Mouse (Mus musculus) T-cell, adult 2 months (primary cell): ENCODE results near the gene Fut2.
"Not testable (repeated sequence)": the region's sequence is repeated elsewhere in the genome, so short reads cannot be mapped to it uniquely, and the experiment has no call there.

ENCODE experiments used
- DNase-seq: peaks from one replicate; pipeline ENCODE4 v3.0.0; 2022; ENCODE audit warnings: low spot score

The Fut2 gene

DNA sequence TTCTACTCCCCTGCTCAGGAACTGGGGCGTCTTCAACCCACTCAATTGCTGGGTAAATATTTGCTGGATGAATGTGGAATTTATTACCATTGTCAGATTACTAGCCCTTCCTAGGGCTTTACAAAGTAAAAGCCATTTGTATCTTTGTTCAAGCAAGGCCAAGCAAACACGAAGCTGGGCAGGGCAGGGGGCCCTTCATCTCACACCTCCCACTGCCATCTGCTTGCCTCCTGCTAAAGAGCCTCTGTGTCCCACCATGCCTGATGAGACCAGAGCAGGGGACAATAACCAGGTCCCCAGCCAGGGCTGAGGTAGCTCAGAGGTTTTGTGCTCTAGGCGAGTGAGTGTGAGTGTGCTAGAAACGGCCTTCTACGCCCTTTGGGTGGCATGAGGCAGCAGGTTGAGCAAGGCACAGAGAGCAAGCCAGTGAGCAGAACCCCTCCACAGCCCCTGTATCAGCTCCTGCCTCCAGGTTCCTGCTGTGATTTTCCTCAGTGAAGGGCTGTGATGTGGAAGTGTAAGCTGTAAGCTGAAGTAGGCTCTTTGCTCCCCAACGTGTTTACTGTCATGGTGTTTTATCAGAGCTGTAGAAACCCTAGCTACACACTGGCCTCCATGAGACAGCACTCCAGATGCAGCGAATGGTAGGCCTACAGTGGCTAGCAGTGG, 11.6 kb upstream of the Fut2 start:
- no peak for DNase-seq

DNA sequence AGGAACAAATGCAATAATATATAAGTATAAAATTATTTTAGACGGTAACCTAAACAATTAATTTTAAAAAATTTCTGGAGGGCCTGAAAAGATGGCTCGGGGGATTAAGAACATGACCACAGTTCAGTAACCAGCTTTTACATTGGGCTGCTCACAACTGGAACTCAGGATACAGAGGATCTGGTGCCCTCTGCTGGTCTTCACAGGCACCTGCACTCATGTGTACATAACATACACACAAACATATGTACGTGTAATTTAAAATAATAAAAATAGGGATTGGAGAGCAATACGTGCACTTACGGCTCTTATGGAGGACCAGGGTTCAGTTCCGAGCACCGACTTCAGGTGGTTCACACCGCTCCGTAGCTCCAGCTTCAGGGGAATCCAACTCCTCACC, 2.7 kb upstream of the Fut2 start:
- DNase-seq: no peak

DNA sequence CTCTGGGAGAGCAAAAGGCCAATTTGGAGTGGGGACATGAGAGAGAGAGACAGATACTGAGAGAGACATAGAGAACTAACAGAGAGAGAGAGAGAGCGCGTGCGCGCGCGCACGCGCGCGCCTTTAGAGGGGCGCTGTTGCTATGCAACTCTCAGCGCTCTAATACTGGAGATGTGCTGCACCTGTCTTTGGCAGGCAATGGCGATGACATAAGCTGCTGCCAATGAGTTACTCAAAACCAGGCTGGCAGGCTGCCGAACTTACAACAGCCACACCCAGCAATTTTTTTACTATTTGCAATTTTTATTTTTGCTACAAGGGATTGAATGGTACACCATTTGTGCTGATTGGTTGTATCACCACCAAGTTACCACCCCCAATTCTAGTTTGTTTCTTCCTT, 1.6 kb upstream of the Fut2 start:
- no peak for DNase-seq

DNA sequence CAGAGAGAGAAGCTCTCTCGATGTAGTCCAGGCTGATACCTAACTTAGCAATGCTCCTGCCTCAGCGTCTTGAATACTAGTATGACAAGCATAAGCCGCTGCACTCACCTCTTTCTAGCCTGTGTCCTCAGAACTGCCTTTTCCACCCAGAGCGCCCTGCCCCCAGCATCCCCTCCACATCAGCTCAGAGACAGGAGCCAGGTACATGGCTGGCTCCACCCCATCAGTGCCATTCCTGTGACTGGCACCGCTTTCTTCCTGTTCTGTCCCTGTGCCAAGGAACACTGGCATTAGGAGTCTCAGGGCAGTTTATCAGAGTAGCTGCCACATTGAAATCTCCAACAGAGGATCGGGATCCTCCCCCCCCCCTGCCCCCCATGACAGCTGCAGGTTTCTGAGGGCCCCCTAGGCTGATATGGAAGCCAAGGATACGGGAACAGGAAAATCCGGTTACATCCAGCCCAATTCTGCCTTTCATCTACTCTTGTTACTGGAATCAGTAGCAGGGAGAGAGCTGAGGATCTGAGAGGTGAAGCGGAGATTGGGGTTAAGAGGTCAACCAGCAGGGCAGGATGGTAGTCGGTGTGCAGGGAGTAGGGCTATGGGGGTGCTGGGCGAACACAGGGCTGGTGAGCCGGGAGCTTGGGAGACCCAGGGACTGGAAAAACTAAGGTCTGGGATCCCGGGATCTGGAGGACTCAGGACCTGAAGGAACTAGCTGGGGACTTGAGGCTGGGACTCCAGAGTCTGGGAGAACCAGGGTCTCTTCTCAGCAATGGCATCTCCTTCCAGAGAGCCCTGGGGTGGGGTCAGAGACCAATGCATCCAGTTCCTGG, 673 bp downstream of the Fut2 start:
- no peak for DNase-seq

DNA sequence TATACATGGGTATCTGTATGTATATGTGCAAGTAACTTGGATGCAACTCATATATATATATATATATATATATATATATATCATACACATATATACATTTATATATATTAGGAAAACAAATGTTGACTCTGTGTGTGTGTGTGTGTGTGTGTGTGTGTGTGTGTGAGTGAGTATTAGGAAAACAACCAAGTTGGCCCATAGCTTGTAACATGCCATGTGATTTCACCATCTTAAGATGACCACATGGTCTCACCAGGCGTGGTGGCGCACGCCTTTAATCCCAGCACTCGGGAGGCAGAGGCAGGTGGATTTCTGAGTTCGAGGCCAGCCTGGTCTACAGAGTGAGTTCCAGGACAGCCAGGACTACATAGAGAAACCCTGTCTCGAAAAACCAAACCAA, 4.5 kb downstream of the Fut2 start:
- not testable (repeated sequence) for DNase-seq

DNA sequence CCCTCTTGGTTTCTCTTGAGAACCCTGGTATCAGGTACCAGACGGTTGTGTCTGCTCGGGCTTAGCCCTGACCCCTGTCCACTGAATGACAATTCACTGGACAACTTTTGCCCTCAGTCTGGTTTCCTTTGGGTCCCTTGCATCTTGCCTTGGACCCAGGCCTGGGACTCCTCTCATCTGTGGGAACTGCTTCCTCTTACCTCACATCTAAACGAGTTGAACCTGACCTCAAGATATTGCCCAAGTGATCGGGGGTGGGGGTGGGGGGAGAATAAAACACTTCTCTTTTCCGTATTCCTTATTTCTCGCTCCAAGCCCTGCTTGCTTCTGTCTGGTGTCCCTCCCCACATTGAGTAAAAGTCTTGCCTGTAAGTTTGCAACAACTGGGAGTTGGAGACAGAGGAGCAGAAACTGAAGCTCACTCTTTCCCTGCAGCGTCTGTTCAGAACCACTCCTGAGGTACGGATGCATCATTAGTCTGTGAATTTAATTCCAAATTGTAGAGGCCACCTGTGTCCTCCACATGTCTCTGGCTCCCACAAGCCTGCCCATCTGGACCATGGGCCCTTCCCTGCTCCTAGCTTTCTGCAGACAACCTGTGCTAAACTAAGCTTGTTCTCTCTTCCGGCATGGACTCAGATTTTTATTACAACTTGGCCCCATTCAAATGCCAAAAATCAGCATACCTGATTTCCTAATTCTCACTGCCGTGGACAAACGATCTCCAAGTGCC, 5.3 kb downstream of the Fut2 start:
- no peak for DNase-seq

DNA sequence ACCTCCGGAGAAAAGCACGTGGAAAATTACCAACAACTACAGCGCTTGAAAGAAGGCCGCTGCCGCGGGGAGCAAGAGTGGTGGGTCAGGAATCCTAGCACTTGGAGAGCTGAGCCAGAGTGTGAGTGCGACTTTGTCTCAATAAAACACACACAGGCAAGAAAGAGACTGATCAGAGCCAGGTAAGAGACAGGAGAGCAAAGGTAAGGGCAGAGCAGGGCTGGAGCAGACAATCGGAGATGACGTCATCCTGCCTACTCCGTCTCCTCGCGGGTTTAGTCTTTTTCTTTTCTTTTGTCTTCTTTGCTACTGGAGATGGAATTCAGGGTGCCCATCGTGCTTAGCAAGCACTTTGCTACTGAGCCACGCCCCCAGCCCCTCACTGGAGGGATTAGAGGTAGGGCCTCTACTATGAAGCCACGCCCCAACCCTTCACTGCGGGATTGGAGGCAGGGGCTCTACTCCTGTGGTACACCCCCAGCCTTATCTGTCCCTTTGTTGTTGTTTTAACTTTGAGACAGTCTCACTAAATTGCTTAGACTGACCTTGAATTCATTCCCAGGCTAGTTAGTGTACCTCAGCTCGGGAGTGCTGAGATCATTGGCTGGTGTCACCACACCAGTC, 11.7 kb downstream of the Fut2 start:
- no peak for DNase-seq

DNA sequence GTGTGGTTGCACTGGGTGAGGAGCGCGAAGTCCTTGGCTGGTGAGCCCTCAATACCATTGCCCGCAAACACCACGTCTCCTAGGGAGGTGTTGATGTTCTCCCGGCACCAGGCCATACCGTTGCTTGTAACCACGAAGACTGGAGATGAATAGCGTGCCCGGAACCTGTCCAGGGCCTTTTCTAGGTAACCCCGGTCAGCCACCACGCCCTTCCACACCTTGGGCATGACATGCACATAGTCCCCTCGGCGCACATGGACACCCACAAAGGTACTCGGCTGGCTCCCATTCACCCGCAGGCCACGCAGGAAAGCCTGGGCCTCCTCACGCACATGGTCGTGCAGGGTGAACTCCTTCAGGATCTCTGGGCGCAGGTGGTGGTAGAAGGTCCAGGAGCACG, 15.7 kb downstream of the Fut2 start:
- DNase-seq: not testable (repeated sequence)

DNA sequence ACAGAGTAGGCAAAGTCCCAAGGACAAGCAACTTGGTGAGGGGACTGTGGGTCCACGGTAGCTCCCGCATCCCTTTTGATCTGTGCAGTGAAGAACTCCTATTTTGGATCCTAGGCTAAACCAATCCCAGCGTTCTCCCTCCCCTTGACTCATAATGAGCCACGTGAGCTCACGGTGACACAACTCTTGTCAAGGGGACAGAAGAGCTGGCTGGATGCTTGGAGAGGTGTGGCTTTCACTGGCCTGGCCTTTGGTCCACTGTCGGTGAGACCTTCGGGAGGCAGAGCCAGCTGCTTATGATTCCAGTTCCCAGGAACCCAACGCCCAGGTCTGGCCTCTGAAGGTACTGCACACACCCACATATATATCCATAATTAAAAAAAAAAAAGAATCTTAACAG, 16.8 kb downstream of the Fut2 start:
- no peak for DNase-seq

DNA sequence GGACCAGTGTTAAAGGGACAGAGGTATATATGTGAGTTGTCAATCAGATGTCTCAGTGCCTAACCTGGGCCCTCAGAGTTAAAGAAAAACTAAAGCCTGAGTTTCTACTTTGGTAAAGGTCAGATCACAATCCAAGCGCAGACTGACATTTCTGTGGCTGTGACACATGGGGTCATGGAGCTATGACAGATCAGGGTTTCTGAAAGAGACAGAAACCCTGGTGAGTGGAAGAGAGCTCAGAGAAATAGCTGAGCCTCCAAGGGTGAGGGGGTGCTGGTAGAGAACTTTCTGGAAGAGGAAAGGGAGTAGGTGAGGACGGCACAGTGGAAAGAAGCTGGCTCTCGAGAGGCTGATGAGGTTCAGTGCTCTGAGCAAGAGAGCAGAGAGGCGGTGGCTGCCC, 19.5 kb downstream of the Fut2 start:
- no peak for DNase-seq

DNA sequence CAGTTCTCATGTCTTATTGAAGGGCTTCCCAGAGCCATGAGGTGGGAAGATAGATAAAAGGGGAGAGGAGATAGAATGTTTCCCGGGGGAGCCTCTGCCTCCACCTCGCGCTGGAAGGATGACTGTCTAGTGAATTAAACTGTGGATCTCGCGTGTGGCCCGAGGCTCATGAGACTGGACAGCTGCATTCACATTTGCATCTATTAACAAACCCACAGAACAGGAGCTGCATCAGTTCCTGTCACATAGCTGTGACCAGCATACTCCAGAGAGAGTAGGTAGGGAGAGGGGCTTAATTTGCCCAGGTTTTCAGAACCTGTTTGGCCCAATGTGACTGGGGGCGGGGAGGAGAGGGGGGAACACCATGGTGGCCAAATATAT, 20.6 kb downstream of the Fut2 start:
- DNase-seq: no peak

DNA sequence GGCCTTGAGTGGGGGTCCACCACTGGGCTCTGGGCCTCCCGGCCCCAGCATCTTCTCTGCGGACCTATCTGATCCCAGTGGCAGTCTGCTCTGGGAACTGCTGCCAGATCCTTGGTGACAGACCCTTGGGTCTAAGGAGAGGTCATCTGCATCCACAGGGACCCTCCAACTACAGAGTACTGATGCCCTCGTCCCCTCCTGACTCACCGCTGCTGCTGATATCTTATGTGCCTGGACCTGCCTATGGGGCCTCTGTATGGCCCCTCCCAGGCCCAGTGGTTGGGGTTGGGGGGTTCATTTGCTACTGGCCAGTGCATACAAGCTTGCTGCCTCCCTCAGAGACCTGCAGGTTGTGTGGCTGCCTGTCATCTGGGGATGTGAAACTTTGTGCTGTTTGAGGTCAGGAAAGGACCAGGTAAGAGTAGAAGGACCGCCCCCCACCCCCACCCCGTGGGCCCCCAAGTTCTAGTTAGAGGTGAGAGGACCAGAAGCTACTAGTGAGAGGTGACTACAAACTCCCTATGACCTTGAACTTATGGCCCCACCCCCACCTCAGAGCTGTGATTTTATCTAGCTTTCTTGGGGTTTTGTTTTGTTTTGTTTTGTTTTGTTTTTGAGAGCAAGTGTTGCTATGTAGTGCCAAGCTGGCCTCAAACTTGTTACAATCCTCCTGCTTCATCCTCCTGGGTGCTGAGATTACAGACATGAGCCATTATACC, 21.2 kb downstream of the Fut2 start:
- DNase-seq: no peak

DNA sequence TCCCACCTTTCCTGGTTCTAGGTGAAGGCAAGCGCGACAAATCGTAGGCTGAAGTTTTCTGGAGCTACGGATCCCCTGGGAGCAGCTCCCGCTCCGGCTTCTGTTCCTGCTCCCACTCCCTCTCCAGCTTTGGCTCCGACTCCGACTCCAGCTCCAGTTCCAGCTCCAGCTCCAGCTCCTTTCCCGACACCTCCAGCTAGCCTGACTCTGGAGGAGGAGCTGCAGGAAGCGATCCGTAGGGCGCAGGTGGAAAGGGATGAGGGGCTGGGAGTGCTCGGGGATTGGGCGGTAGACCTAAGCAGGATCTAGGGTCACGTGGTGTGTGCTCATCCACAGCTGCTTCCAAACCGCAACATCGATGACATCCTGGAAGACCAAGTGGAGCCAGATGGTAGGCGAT, 22.0 kb downstream of the Fut2 start:
- no peak for DNase-seq

DNA sequence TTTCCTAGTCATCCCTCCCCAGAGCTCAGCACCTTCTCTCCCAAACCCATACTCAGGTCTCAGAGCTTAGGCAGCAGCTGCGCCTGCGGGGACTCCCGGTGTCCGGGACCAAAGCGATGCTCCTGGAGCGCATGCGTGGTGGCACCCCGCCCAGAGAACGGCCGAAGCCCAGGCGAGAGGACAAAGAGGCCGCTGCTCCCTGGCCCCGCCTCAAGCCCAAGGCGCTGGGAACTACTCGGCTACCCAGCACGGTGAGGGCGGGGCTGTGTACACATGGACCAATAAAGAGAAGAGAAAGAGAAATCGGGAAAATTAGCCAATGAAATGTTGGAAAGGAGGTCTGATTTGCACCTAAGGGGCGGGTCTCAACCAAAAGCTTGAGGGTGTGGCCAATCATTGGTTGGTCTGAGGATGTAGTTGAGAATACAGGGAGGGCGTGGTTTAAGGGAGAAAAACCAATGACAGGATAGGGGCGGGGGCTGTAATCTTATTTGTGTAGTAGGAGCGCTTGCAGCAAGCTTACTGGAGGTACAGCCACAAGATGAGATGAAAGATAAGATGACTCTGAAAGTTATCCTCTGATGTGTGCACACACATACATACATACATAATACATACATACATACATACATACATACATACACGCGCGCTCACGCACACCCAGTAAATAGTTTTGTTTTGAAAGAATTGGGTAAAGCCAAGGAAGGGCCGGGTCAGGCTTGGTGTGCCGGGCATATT, 22.6 kb downstream of the Fut2 start:
- peak; percentile 88 for DNase-seq

DNA sequence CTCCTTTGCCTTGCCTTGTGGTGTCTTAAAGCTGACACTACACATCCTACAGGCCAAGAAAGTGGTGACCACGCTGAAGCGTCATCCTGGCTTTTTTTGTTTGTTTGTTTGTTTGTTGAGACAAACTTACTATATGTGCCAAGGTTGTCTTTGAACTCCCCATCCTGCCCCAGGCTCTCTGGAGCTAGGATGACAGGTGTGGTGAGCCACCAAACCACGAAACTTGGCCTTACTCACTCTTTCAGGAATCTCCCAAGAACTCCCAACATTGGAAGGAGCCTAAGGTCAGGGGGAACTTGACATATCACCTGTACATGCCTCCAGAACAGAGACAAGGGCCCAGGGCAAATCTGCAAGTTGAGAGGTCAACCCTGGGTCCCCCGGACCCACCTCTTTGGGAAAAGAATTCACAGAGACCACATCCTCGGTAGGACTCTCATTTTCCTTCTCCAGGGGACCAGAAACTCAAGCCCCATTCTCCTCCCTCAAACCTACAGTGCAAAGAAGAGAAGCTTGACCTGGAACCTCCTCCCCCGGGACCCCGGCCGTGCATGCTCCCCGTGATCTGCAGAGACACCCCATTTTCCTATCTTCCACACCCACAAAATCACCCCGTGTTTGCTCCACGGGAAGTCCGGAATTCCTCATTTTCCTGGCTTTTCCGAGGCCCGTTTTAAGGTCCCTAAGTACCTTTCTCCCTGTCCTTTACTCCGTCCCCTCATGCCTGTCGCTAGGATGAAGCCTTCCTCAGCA, 23.5 kb downstream of the Fut2 start:
- DNase-seq: no peak

DNA sequence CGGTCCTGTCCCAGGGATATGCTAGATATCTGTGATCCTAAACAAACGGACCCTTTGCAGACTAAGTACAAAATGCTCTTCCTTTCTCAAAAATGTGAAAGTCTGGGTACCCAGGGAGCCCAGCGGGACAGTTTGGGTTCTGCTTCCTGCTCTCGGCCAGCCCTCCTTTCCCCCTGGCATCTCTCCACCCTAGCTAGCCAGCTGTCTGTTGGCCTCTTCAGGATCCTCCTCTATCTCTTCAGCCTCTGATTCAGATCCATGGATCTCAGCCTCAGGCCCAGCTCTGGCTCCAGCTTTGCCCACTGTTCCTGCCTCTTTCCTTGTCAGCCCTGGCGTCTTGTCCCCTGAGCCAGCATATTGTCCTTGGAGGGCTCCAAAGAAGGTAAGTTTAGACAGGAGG, 24.1 kb downstream of the Fut2 start:
- no peak for DNase-seq

DNA sequence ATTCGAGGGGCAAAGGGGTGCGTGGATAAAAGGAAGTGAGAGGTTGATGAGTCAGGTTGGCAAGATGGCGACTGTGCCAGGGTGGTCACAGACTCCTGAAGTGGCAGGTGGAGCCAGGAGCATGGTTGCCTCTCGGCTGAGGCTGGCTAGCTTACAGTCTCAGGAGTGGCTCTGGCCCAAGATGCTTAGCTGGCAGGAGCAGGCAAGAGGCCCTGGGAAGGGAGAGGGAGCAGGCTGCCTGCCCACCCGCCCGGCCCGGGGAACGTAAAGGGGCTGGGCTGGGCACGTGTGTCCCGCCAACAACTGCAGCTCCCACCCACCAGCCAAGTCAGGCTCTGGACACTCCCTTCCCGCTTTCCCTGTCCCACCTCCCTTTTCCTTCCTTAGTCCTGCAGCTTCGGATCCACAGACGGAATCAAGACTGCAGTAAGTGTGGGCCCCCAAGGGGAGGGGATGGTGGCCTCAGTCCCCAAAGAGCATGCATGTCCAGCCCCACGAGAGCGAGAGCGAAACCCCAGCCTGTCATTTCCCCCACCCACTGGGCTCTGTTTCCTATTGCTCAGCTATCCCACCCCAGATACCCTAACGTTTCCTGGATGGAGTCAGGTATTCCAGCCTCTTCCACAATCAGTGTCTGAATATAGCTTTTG, 24.7 kb downstream of the Fut2 start:
- no peak for DNase-seq

DNA sequence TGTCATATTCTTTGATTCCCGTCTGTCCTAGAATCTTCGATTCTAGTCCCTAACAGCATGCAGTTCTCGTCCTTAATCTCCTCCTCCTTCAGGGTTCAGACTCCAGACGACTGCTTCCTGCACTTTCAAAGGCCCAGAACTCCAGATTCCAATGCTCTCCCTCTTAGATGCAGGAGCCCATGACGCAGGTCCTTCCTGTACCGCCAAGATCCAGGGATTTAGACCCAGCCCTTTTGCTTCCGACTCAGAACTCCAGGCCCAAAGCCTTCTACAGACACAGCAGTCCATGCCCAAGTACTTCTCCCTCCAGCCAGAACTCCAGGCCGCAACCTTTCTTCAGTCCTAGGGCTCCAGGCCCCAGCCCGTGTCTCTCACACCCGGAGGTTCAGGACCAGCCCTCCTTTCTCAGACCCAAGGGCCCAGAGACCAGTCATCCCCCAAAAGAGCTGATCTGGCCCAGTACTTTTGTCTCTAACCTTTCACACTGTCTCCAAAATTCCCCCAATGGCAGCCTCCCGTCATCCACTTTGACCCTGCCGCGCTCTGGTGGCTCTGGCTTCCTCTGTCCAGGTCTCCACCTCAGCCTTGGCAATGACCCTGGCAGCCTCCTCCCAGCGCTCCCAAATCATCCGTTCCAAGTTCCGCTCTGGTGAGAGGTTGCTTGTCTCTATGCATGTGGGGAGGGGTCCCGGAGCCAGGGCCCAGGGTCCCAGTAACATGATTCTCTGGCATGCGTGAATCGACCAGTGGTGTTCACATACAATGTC, 25.8 kb downstream of the Fut2 start:
- DNase-seq: no peak

DNA sequence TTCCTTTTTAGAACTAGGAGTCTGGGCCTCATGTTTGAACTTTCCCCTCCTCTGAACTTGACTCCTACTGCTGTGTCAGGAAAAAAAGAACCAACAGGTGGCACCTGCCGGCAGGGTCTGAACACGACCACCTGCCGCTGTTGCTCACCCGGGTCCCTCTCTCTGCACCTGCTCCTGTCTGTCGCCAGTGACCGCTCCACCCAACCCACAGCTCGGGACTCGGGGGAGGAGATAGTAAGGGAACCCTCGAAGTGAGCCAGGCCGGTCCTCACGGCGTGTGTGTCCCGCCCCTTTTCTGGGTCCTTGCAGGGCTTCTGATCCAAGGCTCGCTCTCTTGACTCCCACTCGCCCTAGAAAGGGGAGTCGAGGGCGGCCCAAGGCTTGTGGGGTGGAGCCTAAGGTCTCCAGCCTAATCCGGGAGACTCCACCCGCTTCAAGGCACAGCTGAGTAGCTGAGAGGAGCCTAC, 26.6 kb downstream of the Fut2 start, which contains the start of gene Mamstr:
Mamstr (plus strand) TSS at position 417 of the 467 bp plus-strand sequence.
- DNase-seq: no peak
